Mouse (Mus musculus): ENCODE results near the gene Psmg3. TPM values are rescaled to one million over a fixed set of nuclear protein-coding genes. Genes with fewer than 3 reads are reported as not detected.

Psmg3 gene
- polyA plus RNA-seq, 1 experiment, result 48.1 TPM

- peaks cover 20% of the 10 kb centered on the region for H3K4me1 ChIP-seq (ENCODE audit: control insufficient read depth, insufficient read depth, low read length)
- TF ChIP-seq POLR2A (IDR thresholded peaks at IDR 0.05; ENCODE audit: borderline replicate concordance, control insufficient read depth, low read depth, low read length) (no peak), CTCF (IDR thresholded peaks at IDR 0.05; ENCODE audit: control insufficient read depth, insufficient read depth, low read length) (no peak)
- WGBS, result 77% methylated on average over 9 of the region's 9 CpGs
- no peak overlapping the region for H3K4me3 ChIP-seq (replicated peaks; ENCODE audit: control insufficient read depth, low read depth, low read length)
- no peak overlapping the region for H3K27ac ChIP-seq (ENCODE audit: control insufficient read depth, insufficient read depth, low read depth, low read length, poor library complexity)
Observed at GRCm38 (mm10) chr5:139796001-139796620, 30.6 kb downstream of the Psmg3 start.

GRCm38 (mm10) chr5:139794938-139795337 lies 31.7 kb downstream of the Psmg3 start:
- 10% methylated on average over 10 of the region's 10 CpGs for WGBS
- TF ChIP-seq POLR2A (IDR thresholded peaks at IDR 0.05; ENCODE audit: borderline replicate concordance, control insufficient read depth, low read depth, low read length), result peak; percentile 50; the same call in 1 of the 2 replicates
- TF ChIP-seq CTCF (IDR thresholded peaks at IDR 0.05; ENCODE audit: control insufficient read depth, insufficient read depth, low read length), result no peak
- Histone ChIP-seq H3K4me1 (ENCODE audit: control insufficient read depth, insufficient read depth, low read length) (peaks cover 23% of the 10 kb centered on the region), H3K4me3 (replicated peaks; ENCODE audit: control insufficient read depth, low read depth, low read length) (peak overlapping the region; percentile 11), H3K27ac (ENCODE audit: control insufficient read depth, insufficient read depth, low read depth, low read length, poor library complexity) (peak overlapping the region; percentile 50)

DNA sequence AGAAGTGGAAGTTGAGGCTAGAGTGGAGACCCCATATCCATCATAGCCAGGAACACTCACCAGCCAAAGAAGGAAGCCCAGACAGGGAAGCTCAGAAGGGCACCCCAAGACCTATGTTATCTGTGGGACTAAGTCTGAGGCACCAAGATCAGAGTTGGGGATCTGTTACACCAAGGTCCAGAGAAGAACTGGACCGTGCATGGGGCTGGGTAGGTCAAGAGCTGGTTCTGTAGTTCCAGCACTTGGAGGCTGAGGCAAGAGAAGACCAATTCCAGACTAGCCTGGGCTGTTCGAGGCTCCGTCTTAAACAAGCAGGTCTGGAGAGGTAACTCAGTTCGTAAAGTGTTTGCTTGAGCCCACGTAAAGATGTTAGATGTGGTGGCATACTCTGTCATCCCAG lies 32.5 kb downstream of the Psmg3 start:
- peaks cover 23% of the 10 kb centered on the region for H3K4me1 ChIP-seq (ENCODE audit: control insufficient read depth, insufficient read depth, low read length)
- peak overlapping the region; percentile 50 for H3K27ac ChIP-seq (ENCODE audit: control insufficient read depth, insufficient read depth, low read depth, low read length, poor library complexity)
- peak overlapping the region; percentile 48 for H3K4me3 ChIP-seq (replicated peaks; ENCODE audit: control insufficient read depth, low read depth, low read length)
- no peak for TF ChIP-seq CTCF (IDR thresholded peaks at IDR 0.05; ENCODE audit: control insufficient read depth, insufficient read depth, low read length)
- TF ChIP-seq POLR2A (IDR thresholded peaks at IDR 0.05; ENCODE audit: borderline replicate concordance, control insufficient read depth, low read depth, low read length), result no peak
- WGBS, result 75% methylated on average over 5 of the region's 5 CpGs

GRCm38 (mm10) chr5:139793338-139794089 lies 33.2 kb downstream of the Psmg3 start:
- Histone ChIP-seq H3K4me3 (replicated peaks; ENCODE audit: control insufficient read depth, low read depth, low read length) (peak overlapping the region; percentile 60), H3K4me1 (ENCODE audit: control insufficient read depth, insufficient read depth, low read length) (peaks cover 23% of the 10 kb centered on the region), H3K27ac (ENCODE audit: control insufficient read depth, insufficient read depth, low read depth, low read length, poor library complexity) (peak overlapping the region; percentile 77)
- TF ChIP-seq POLR2A (IDR thresholded peaks at IDR 0.05; ENCODE audit: borderline replicate concordance, control insufficient read depth, low read depth, low read length) (no peak), CTCF (IDR thresholded peaks at IDR 0.05; ENCODE audit: control insufficient read depth, insufficient read depth, low read length) (no peak)
- 4% methylated on average over 11 of the region's 11 CpGs for WGBS

GRCm38 (mm10) chr5:139792966-139793337 lies 33.7 kb downstream of the Psmg3 start:
- Histone ChIP-seq H3K4me1 (ENCODE audit: control insufficient read depth, insufficient read depth, low read length) (peaks cover 23% of the 10 kb centered on the region), H3K27ac (ENCODE audit: control insufficient read depth, insufficient read depth, low read depth, low read length, poor library complexity) (peak overlapping the region; percentile 77), H3K4me3 (replicated peaks; ENCODE audit: control insufficient read depth, low read depth, low read length) (peak overlapping the region; percentile 96)
- TF ChIP-seq POLR2A (IDR thresholded peaks at IDR 0.05; ENCODE audit: borderline replicate concordance, control insufficient read depth, low read depth, low read length), result no peak
- TF ChIP-seq CTCF (IDR thresholded peaks at IDR 0.05; ENCODE audit: control insufficient read depth, insufficient read depth, low read length), result no peak
- 2% methylated on average over 3 of the region's 3 CpGs for WGBS

DNA sequence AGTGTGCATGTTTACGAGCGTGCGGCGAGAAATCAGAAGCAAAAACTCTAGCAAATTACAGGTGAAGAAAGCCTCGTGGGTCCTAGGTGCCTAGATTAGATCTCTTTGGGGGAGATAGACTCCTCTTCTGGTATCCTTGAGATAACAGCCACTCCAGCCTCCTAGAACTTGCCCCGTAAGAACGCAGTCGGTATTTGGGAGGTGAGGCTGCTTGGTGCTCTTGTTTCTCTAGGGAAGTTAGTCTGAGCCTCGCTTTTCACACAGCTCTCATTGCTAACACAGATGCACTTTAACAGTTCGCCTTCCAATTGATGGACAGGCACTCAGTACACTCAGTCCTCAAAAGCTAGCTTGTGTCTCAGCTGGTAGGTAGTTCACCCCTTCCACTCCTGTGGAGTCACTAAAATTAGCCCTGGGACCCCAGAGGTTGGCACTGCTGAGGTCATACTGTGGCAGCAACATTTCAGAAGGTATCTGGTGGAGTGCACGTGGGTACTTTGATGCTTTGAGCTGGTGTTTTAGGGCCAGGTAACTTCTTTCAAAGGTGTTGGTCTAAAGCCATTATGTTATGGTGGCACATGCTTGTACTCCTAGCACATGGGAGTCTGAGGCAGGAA lies 34.4 kb downstream of the Psmg3 start:
- peak overlapping the region; percentile 97 for H3K27ac ChIP-seq (ENCODE audit: control insufficient read depth, insufficient read depth, low read depth, low read length, poor library complexity)
- H3K4me3 ChIP-seq (replicated peaks; ENCODE audit: control insufficient read depth, low read depth, low read length), result peak overlapping the region; percentile 96
- H3K4me1 ChIP-seq (ENCODE audit: control insufficient read depth, insufficient read depth, low read length), result peaks cover 23% of the 10 kb centered on the region
- no peak for TF ChIP-seq POLR2A (IDR thresholded peaks at IDR 0.05; ENCODE audit: borderline replicate concordance, control insufficient read depth, low read depth, low read length)
- TF ChIP-seq CTCF (IDR thresholded peaks at IDR 0.05; ENCODE audit: control insufficient read depth, insufficient read depth, low read length), result no peak
- 2% methylated on average over 11 of the region's 11 CpGs for WGBS

- TF ChIP-seq POLR2A (IDR thresholded peaks at IDR 0.05; ENCODE audit: borderline replicate concordance, control insufficient read depth, low read depth, low read length) (peak; percentile 96; the same call in 1 of the 2 replicates), CTCF (IDR thresholded peaks at IDR 0.05; ENCODE audit: control insufficient read depth, insufficient read depth, low read length) (no peak)
- H3K4me1 ChIP-seq (ENCODE audit: control insufficient read depth, insufficient read depth, low read length), result peaks cover 23% of the 10 kb centered on the region
- peak within 1 kb of the TSS; percentile 97 for H3K27ac ChIP-seq (ENCODE audit: control insufficient read depth, insufficient read depth, low read depth, low read length, poor library complexity)
- H3K4me3 ChIP-seq (replicated peaks; ENCODE audit: control insufficient read depth, low read depth, low read length), result peak within 1 kb of the TSS; percentile 96
- WGBS, result under 1% methylated on average over 92 of the region's 92 CpGs
Observed at GRCm38 (mm10) chr5:139791227-139792158, 35.2 kb downstream of the Psmg3 start, which contains the start of gene Mafk. Gene Mafk, plus strand, starts transcription at chr5:139791513.
